Mouse (Mus musculus) telencephalon, adult 2 months (tissue): ENCODE measurements around the gene 2310011J03Rik.
A peak's percentile ranks its signal among the peaks of the same experiment; 100 is the strongest.

ENCODE experiments used
- DNase-seq: peaks from one replicate; pipeline ENCODE4 v3.0.0-alpha.2; 2011; ENCODE audit warnings: low read depth, low spot score

Gene 2310011J03Rik

GRCm38 (mm10) chr10:80341491-80342304, 21.4 kb upstream of the 2310011J03Rik start:
- no peak for DNase-seq

- no peak for DNase-seq
Measured at GRCm38 (mm10) chr10:80341026-80341425, 20.7 kb upstream of the 2310011J03Rik start.

GRCm38 (mm10) chr10:80339941-80340750, 19.8 kb upstream of the 2310011J03Rik start:
- DNase-seq: no peak

DNA sequence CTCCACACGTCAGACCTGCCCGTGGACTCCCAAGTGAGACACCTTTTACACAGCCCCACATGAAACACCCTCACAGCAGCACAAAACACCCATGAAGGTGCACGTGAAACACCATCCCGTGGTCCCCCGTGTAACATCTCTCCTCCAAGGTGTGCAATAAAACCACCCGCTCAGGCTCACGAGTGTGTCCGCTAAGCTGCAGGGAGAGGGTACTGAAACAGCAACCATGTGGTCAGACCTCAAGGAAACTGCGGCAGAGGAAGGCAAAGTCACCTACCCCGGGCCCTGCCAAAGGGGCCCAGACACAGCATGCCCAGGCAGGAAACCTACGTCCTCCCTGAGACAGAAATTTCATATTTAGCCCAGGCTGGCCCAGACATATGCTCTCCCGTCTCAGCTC, 15.9 kb upstream of the 2310011J03Rik start:
- DNase-seq: no peak

- DNase-seq: no peak
Measured at GRCm38 (mm10) chr10:80332525-80332989, 12.2 kb upstream of the 2310011J03Rik start.

GRCm38 (mm10) chr10:80331636-80332524, 11.5 kb upstream of the 2310011J03Rik start:
- DNase-seq: no peak

DNA sequence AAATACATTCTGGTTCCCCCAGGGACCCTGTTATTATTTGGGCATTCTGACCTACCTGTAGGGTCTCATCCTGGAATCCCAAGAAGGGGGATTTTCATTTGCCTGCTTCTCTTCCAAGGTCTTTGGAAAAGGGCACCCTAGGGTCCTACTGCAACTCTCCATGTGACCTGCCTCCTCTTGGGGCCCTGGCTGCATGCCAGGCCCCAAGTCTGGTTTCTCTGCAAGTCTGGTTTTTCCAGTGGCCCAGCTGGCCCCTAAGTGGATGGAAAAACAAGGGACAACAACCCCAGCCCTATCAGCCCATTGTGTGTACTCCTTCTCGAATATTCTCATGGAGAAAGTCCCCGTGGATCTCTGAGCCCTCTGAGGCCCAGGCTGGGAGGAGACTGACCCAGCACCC, 10.6 kb upstream of the 2310011J03Rik start:
- no peak for DNase-seq

DNA sequence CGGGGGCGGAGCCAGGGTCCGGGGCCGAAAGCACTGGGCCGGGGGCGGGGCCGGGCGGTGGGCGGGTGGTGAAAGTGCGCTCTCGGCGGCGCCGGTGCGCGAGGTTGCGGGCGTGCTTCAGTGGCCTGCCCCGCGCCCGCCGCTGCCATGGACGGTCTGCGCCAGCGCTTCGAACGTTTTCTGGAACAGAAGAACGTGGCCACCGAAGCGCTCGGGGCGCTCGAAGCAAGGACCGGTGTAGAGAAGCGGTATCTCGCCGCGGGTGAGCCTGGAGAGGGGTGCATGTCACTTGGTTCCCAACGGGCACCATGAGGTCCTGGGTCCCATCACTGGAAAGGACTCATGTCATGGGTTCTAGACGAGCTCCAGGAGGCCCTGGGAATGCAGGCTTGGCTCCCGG, 9.7 kb upstream of the 2310011J03Rik start:
- DNase-seq: no peak

DNA sequence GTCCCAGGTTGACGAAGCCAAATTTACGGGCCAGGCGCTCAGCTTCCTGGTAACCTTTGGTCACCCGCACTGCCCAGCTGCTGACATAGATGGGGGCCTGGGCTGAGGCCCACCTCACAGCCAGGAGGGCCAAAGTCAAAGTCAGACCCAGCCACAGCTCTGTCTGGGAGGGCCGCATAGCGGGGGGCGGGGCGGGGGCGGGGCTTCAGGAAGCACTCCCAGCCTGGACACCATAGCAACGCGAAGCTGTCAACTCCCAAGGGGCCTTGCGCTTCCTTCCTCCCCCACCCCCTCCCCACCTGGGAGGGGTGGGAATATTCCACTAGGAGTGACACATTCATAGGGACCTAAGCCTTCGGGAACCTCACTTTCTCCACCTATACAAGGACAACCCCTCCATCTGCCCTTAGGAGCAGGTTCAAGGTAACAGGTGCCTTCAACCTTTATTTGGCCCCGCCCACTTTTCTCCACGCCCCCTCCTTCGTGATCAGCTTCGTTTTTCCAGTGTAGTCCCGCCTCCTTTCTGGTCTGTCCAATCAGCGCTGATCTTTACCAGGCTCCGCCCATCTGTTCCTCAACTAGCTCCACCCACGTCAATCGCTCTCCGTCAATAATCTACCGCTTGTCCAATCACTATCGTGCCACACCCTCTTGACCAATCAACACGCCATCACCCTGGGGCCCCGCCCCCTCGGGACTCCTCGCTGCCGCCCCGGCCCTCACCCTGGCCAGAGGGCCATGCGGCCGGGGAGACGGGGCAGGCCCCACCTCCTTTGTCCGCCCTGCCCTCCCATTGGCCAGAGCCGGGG, 9.1 kb upstream of the 2310011J03Rik start, which contains the start of the genes Pcsk4 and Reep6:
TSS of gene Pcsk4 (minus strand) at position 226 of the 809 bp plus-strand sequence.
TSS of gene Reep6 (plus strand) at position 681 of the 809 bp plus-strand sequence.
- DNase-seq: peak; percentile 96

- no peak for DNase-seq
Measured at GRCm38 (mm10) chr10:80325045-80325444, 4.7 kb upstream of the 2310011J03Rik start.

DNA sequence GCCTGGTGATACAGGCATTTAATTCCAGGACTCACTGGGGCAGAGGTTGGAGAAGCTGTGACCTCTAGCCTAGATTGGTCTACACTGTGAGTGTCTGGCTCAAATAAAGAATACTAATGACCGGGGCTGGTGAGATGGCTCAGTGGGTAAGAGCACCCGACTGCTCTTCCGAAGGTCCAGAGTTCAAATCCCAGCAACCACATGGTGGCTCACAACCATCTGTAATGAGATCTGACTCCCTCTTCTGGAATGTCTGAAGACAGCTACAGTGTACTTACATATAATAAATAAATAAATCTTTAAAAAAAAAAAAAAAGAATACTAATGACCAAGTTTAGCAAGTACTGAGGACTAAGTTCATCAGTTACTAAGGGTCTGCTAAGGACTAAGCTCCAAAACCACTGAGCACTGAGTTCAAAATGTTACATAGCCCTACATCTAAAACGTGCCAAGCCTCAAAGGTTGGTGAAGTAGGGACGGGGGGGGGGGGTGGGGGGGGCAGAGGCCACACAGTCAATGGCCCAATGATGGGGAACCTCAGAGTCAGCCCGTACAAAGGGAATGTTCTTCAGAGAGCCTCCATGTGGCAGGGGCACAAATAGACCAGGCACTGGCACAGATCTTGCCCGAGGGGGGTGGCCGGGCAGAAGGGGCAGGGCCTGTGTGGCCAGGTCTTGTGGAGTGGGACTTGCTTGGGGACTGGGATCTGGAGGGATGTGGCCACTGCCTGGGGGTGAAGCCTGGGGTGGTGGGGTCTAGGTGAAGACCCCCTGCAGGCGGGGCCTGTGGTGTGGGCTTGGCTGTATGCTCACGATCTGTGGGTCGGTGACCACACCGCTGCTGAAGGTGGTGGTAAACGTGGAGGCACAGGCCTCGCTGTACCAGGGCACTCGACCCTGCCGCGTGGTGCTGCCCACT, 4.0 kb upstream of the 2310011J03Rik start:
- no peak for DNase-seq

GRCm38 (mm10) chr10:80323261-80324119, 3.2 kb upstream of the 2310011J03Rik start:
- no peak for DNase-seq

DNA sequence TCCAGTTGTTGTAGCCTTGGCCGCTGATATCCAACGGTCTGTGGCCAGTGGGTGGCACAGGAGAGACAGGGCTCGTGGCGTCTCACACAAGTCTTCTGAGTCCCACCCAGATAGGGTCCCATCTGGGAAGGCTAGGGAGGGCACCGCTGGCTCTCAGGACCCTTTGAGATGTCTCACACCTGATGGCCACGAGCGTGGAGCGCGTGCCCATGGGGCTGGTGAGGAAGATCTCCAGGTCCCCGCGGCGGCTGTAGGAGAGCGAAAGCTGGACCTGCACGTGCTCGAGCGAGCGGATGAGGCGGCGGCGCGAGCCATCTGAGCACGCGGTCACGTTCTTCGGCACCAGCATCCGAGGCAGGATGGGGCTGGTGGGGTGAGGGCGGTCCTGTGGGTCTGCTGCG, 2.5 kb upstream of the 2310011J03Rik start:
- DNase-seq: no peak

GRCm38 (mm10) chr10:80321670-80322581, 1.6 kb upstream of the 2310011J03Rik start:
- DNase-seq: no peak

DNA sequence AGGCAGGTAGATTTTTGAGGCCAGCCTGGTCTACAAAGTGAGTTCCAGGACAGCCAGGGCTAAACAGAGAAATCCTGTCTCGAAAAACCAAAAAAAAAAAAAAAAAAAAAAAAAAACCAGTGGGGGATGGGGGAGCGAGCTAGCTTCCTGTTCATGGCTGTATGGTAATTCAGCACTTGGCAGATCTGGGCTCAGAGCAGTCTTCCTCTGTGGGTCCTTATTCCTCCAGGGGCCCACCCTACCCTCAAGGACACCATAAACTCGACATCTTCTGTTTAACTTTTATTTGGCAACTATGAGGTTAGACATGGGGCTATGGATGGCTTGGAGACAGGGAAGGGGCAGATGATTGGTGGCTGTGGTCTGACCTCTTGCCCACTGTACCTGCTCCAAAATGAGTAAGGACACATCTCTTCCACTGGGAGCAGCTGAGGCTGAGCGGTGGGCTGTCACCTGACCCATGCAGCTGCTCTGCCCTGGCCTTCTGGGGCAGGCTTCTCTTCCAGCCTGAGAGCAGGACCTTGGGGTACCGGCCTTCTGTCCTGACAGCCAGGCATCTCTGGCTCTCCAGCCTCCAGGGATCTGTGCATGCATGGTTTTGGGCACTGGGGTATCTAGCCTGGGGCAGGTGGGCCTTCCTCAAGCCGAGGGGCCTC, 805 bp upstream of the 2310011J03Rik start:
- no peak for DNase-seq

DNA sequence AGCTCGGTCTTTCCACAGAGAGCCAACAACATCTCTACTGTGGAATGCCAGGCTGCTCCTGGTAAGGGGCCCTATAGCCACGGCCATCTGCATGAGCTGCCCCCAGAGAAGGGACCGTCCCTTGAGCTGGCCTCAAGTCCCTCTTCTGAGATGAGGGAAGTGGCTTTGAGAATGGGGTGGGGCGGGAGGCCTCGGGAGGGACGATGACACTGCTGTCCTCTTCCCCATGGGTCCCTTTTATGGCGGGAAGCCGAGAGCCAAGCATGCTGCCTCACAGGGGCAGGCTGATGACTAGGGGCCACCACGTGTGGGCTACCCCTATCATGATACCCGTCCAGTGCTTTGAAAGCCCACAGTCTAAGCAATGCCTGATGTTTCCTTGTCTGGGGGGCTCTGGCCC, 3.3 kb downstream of the 2310011J03Rik start:
- DNase-seq: no peak

- no peak for DNase-seq
Measured at GRCm38 (mm10) chr10:80316359-80316781, 4.0 kb downstream of the 2310011J03Rik start.
